Mouse (Mus musculus) CD8-positive naive resting alpha-beta T cell, adult 57 days (primary cell): Measurements from ENCODE around the gene Fgg. TPM values are rescaled to one million over a fixed set of nuclear protein-coding genes. Genes with fewer than 3 reads are reported as not detected.

ENCODE experiments used
- total RNA-seq: library from RNA; stranded (reverse); gene quantifications from one replicate; pipeline ENCODE4 v1.2.4, GENCODE M21; 2023

Fgg gene
- total RNA-seq = not detected

GRCm38 (mm10) chr3:83007557-83007956 lies at the start of gene Fgg:
TSS of gene Fgg (plus strand) at chr3:83007724.

GRCm38 (mm10) chr3:83025475-83026301 lies 18.2 kb downstream of the Fgg start, which contains the start of gene Fga:
TSS of gene Fga (plus strand) at chr3:83026076.

DNA sequence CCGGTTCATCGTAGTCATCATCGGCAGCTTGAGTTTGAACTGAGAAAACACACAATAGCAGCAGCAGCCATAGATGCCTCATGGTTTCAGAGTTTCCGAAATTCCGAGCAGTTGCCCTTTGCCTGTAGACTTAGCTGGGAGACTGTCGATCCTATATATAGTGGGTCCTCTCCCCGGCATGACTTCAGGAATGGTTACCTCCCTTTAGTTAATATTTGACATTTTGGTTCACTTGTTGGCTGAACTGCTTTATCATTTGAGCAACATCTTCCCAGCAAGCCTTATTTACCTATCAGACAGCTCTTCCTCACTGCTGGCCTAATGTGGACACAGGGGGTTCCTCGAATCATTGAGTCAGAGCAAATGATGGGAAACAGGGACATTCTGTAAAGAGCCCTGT lies 42.2 kb downstream of the Fgg start, which contains the start of gene Fgb:
TSS of gene Fgb (minus strand) at position 184 of the 400 bp plus-strand sequence.

DNA sequence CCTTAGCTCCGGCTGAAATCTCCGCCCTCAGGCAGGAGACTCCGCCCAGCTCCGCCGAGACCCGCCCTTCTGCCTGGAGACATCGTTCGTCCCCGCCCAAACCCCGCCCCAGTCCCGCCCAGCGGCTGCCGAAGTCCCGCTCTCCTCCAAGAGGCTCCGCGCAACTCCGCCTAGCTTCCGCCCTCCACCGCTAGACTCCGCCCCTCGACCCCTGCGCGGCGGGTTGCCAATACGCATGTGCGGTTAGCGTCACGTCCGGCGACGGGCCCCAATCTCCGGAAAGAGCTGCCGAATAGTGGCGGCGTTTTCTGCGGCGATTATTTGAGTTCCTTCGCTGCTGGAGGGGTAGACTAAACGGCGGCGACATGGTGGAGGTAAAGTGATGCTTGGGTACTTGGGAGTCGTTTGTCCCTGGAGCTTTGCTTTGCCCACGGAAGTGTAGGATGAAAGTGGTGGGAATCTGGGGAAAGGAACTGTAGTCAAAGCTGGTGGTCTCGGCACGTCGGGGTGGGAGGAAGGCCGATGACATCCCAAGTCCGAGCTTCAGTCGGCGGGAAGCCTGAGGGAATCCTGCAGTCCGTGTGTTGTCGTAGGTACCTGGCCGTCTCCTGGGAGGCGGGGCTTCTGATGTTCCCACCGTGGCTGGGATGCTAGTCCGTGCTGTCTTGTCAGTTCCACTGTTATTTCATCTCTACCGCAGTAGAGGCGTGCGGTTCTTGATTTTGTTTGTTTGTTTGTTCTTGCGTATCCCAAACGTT lies 47.9 kb downstream of the Fgg start, which contains the start of gene Plrg1:
TSS of gene Plrg1 (plus strand) at position 242 of the 758 bp plus-strand sequence.

Other genes with a start within 250 kb of the Fgg start
- gene Rbm46, start 131.2 kb upstream of the Fgg start, total RNA-seq = not detected
- gene Lrat, start 103.8 kb upstream of the Fgg start, total RNA-seq = not detected
- not detected for gene Fga, start 18.4 kb downstream of the Fgg start, total RNA-seq
- not detected for gene Fgb, start 42.1 kb downstream of the Fgg start, total RNA-seq
- gene Plrg1, start 47.8 kb downstream of the Fgg start, total RNA-seq = 56.1 TPM
- not detected for gene Dchs2, start 120.2 kb downstream of the Fgg start, total RNA-seq